Mouse (Mus musculus) embryonic facial prominence, embryonic 11.5 days (tissue): ENCODE results near the gene Dhx57. TPM values are rescaled to one million over a fixed set of nuclear protein-coding genes. Genes with fewer than 3 reads are reported as not detected.

Experiments
- ATAC-seq: fragments of 200-750 bp; cut with Nextera tagmentation; replicated peaks from 2 replicates; pipeline ENCODE4 v1.8.0; 2017; ENCODE audit warnings: low read depth; ENCODE audit not compliant: insufficient number of reproducible peaks, low FRiP score, low TSS enrichment
- DNase-seq: peaks from one replicate; pipeline ENCODE4 v3.0.0-alpha.2; 2015; ENCODE audit warnings: low spot score
- H3K27ac ChIP-seq: fragments of 300-500 bp; sonication (generic); replicated peaks from 2 replicates; pipeline ENCODE4 v1.5.1; 2014; ENCODE audit warnings: mild to moderate bottlenecking, low read depth, low read length, control low read depth
- H3K27me3 ChIP-seq: fragments of 300-500 bp; sonication (generic); 2 replicates; pipeline ENCODE4 v1.6.1; 2014; ENCODE audit warnings: mild to moderate bottlenecking, low read length, moderate library complexity, mixed read lengths; ENCODE audit not compliant: control insufficient read depth, insufficient read depth
- H3K36me3 ChIP-seq: fragments of 300-500 bp; sonication (generic); replicated peaks from 2 replicates; pipeline ENCODE4 v1.6.1; 2014; ENCODE audit warnings: low read depth, mild to moderate bottlenecking, low read length, moderate library complexity, mixed read lengths; ENCODE audit not compliant: control insufficient read depth, insufficient read depth
- H3K4me1 ChIP-seq: fragments of 300-500 bp; sonication (generic); 2 replicates; pipeline ENCODE4 v1.6.1; 2014; ENCODE audit warnings: low read length, mixed read lengths; ENCODE audit not compliant: control insufficient read depth, insufficient read depth
- H3K4me2 ChIP-seq: fragments of 300-500 bp; sonication (generic); 2 replicates; pipeline ENCODE4 v1.6.1; 2014; ENCODE audit warnings: low read depth, mild to moderate bottlenecking, control low read depth, low read length, moderate library complexity
- H3K4me3 ChIP-seq: fragments of 300-500 bp; sonication (generic); 2 replicates; pipeline ENCODE4 v1.5.1; 2014; ENCODE audit warnings: low read depth, low read length, control low read depth
- H3K9ac ChIP-seq: fragments of 300-500 bp; sonication (generic); replicated peaks from 2 replicates; pipeline ENCODE4 v1.6.1; 2014; ENCODE audit warnings: mild to moderate bottlenecking, control low read depth, low read length
- H3K9me3 ChIP-seq: fragments of 300-500 bp; sonication (generic); replicated peaks from 2 replicates; pipeline ENCODE4 v1.6.1; 2016; ENCODE audit warnings: mild to moderate bottlenecking, low read length, inconsistent platforms, mixed read lengths; ENCODE audit not compliant: control insufficient read depth
- WGBS: fragments of 180-500 bp; shearing (Covaris S2); extraction: QIAGEN DNeasy Blood & Tissue Kit; methylation state at CpG from one replicate; pipeline ENCODE4 v1.1.7; 2014; 5-methylcytosine and 5-hydroxymethylcytosine counted together
- polyA plus RNA-seq: library from polyadenylated mRNA; unstranded; fragments of >200 nt; fragmentation: Nextera tagmentation; extraction: Ambion mirVana; gene quantifications from 2 replicates; pipeline ENCODE4 v1.2.1, GENCODE M21; 2014

Gene Dhx57
- polyA plus RNA-seq, 1 experiment from 2014 or later = 19.1 TPM

DNA sequence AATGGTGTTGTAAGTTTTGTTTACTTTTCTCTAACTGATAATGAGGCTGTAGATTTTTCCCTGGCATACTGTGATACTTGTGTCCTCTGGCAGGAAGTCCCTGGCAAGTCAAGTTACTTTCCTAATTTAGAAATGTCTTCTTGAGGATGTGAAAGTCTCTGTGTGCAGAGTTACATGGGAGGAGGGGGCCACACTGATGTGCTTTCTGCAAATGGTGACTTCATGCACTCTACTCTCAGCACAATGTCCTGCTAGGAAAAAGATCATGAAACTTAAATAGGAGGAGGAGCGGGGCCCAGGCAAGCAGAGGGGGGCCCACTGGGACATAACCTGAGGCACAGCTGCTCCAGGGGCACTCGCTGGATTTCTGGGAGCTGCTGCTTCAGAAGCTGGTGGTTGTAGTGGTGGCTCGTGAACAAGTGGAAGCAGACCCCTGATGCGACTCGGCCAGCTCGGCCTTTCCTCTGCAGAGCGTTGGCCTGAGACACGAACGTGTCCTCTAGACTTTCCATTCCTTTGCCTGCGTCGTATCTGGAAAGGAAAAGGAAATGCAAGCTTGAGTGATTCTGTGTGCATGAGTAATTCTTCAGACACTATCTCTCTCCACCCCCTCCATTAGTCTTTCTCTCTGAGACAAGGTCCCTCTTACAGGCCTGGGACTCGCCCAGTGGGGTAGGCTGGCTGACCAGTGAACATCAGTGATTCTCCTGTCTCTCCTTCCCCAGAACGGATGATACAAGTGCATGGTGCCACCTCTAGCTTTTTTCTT is 37.3 kb downstream of the Dhx57 start:
- Histone ChIP-seq H3K4me3 (no peak overlapping the region), H3K9me3 (no peaks in the 10 kb centered on the region), H3K9ac (no peak overlapping the region), H3K36me3 (peaks cover 13% of the 10 kb centered on the region), H3K4me1 (no peaks in the 10 kb centered on the region), H3K27me3 (no peaks in the 10 kb centered on the region), H3K27ac (no peak overlapping the region), H3K4me2 (no peak overlapping the region)
- ATAC-seq (no peak), DNase-seq (no peak)
- WGBS = 86% methylated on average over 13 of the region's 13 CpGs

DNA sequence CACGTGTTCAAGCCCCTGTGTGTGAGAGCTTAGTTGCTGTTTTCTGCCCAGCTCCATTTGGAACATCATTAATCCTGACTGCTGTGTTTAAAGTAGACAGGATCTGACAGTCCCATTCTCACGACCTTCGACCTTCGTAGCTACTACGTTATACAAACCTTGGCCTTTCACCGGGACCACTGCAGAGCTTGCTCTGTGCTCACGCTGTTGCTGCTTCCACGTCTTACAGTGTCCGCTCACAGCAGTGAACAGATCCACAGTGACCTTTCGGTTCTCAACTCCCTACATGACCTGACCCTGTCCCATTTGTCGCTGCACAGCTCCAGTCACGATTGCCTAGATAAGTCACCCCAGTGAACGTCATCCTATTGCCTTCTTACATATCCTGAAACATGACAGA is 47.2 kb downstream of the Dhx57 start:
- Histone ChIP-seq H3K4me1 (no peaks in the 10 kb centered on the region), H3K4me2 (no peak overlapping the region), H3K27ac (no peak overlapping the region), H3K36me3 (peaks cover 9% of the 10 kb centered on the region), H3K27me3 (no peaks in the 10 kb centered on the region), H3K9ac (no peak overlapping the region), H3K4me3 (no peak overlapping the region), H3K9me3 (no peaks in the 10 kb centered on the region)
- 77% methylated on average over 13 of the region's 13 CpGs for WGBS
- no peak for ATAC-seq
- DNase-seq = no peak

DNA sequence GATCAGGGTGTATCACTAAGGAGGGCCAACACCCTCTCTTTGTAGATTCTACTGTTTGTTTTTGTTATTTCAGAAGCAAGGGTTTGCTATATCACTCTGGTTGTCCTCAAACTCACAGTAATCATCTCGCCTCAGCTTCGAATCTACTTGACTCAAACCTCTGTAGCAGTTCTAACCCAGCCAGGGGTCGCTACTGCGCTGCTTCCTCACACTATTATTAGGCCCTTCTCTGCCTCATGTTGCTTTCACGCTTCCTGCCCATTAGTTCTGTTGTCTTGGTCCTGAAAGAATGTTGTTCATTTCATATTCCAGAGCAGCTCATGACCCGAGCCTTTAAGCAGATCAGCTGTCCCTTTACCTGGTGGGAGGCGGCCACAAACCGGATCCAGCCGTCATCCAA is 48.7 kb downstream of the Dhx57 start:
- Histone ChIP-seq H3K9me3 (no peaks in the 10 kb centered on the region), H3K27me3 (no peaks in the 10 kb centered on the region), H3K9ac (no peak overlapping the region), H3K36me3 (peaks cover 9% of the 10 kb centered on the region; the same call in 1 of the 2 replicates), H3K4me1 (no peaks in the 10 kb centered on the region), H3K27ac (no peak overlapping the region), H3K4me3 (no peak overlapping the region), H3K4me2 (no peak overlapping the region)
- 89% methylated on average over 9 of the region's 9 CpGs for WGBS
- no peak for DNase-seq
- ATAC-seq = no peak

GRCm38 (mm10) chr17:80237475-80237874 is 52.8 kb downstream of the Dhx57 start:
- Histone ChIP-seq H3K36me3 (peaks cover 6% of the 10 kb centered on the region; the same call in 1 of the 2 replicates), H3K27me3 (no peaks in the 10 kb centered on the region), H3K27ac (no peak overlapping the region), H3K4me1 (no peaks in the 10 kb centered on the region), H3K4me3 (no peak overlapping the region), H3K9me3 (no peaks in the 10 kb centered on the region), H3K4me2 (no peak overlapping the region), H3K9ac (no peak overlapping the region)
- 89% methylated on average over 5 of the region's 5 CpGs for WGBS
- ATAC-seq (no peak), DNase-seq (no peak)

DNA sequence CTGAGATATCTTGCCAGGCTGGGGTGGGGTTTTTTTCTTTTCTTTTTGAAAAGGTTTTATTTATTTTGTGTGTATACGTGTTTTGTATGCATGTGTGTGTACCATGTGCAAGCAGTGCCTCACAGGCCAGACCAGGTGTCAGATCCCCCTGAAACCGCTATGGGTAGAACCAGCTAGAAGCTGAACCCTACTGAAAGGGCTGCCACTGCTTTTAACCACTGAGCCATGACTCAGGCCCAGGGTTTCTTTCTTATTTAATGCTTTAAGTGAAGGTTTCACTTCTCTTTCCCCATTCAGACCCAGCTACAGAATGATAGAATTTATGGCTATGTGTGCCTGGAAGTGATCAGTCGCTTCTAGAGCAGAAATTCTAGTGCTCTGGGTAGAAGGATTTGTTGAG is 53.5 kb downstream of the Dhx57 start:
- no peak overlapping the region for H3K9ac ChIP-seq
- H3K4me3 ChIP-seq = no peak overlapping the region
- 98% methylated on average over 3 of the region's 3 CpGs for WGBS
- H3K27me3 ChIP-seq = no peaks in the 10 kb centered on the region
- no peaks in the 10 kb centered on the region for H3K9me3 ChIP-seq
- peaks cover 6% of the 10 kb centered on the region; the same call in 1 of the 2 replicates for H3K36me3 ChIP-seq
- no peak overlapping the region for H3K27ac ChIP-seq
- DNase-seq (no peak), ATAC-seq (no peak)
- no peaks in the 10 kb centered on the region for H3K4me1 ChIP-seq
- H3K4me2 ChIP-seq = no peak overlapping the region

GRCm38 (mm10) chr17:80235477-80235876 is 54.8 kb downstream of the Dhx57 start:
- H3K4me3 ChIP-seq = no peak overlapping the region
- H3K27me3 ChIP-seq = no peaks in the 10 kb centered on the region
- no peak overlapping the region for H3K27ac ChIP-seq
- H3K36me3 ChIP-seq = peaks cover under 1% of the 10 kb centered on the region; the same call in 1 of the 2 replicates
- no peaks in the 10 kb centered on the region for H3K9me3 ChIP-seq
- H3K4me1 ChIP-seq = no peaks in the 10 kb centered on the region
- H3K9ac ChIP-seq = no peak overlapping the region
- DNase-seq (no peak), ATAC-seq (no peak)
- 83% methylated on average over 3 of the region's 3 CpGs for WGBS
- H3K4me2 ChIP-seq = no peak overlapping the region

- Histone ChIP-seq H3K36me3 (no peaks in the 10 kb centered on the region; the same call in 1 of the 2 replicates), H3K9me3 (no peaks in the 10 kb centered on the region), H3K4me1 (no peaks in the 10 kb centered on the region), H3K27me3 (no peaks in the 10 kb centered on the region), H3K4me3 (no peak overlapping the region), H3K27ac (no peak overlapping the region), H3K9ac (no peak overlapping the region), H3K4me2 (no peak overlapping the region)
- 88% methylated on average over 7 of the region's 7 CpGs for WGBS
- ATAC-seq = no peak
- no peak for DNase-seq
These were observed 55.9 kb downstream of the Dhx57 start for GRCm38 (mm10) chr17:80234376-80234775.

GRCm38 (mm10) chr17:80233844-80234243 is 56.4 kb downstream of the Dhx57 start:
- Histone ChIP-seq H3K4me3 (no peak overlapping the region), H3K4me2 (no peak overlapping the region), H3K27ac (no peak overlapping the region), H3K36me3 (no peaks in the 10 kb centered on the region; the same call in 1 of the 2 replicates), H3K27me3 (no peaks in the 10 kb centered on the region), H3K9ac (no peak overlapping the region), H3K9me3 (no peaks in the 10 kb centered on the region), H3K4me1 (no peaks in the 10 kb centered on the region)
- 94% methylated on average over 5 of the region's 5 CpGs for WGBS
- ATAC-seq (no peak), DNase-seq (no peak)
